Mouse (Mus musculus): Measurements from ENCODE around the gene Ttc7b.

Ttc7b gene

DNA sequence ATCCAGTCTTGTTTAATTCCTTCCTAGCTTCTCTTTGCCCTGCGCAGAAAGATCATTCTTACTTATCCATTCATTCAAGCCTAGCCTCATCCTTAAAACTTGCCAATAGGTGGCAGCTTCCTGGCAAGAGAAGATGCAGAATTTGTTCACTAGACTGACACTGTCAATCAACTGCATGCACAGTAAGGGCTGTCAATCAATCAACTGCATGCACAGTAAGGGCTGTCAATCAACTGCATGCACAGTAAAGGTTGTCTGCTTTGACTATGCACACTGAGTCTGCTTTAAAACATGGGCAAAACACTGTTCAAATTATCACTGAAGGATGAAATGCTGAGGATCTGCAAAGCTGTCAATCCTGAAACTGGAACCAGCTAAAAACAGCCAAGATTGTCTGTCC is 37.6 kb downstream of the Ttc7b start:
- DNase-seq = no peak

DNA sequence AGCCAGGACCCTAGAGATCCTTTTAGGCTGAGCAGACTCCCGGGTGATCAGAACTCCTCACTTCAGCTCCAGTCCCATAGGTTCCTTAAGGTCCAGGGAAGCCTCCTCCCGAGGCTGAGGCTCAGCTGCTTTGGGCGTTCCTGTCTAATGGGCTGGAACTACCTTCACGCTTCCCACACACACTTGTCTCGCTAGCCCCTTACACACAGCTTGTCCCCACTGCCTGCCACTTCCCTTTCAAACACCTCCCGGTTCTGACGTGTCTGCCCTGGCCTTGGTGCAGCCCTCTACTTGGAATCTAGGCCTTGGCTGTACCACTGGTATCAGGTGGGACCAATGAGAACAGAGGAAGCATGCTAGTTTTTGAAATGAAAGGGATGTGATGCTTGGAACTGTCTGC is 38.4 kb downstream of the Ttc7b start:
- DNase-seq = no peak

DNA sequence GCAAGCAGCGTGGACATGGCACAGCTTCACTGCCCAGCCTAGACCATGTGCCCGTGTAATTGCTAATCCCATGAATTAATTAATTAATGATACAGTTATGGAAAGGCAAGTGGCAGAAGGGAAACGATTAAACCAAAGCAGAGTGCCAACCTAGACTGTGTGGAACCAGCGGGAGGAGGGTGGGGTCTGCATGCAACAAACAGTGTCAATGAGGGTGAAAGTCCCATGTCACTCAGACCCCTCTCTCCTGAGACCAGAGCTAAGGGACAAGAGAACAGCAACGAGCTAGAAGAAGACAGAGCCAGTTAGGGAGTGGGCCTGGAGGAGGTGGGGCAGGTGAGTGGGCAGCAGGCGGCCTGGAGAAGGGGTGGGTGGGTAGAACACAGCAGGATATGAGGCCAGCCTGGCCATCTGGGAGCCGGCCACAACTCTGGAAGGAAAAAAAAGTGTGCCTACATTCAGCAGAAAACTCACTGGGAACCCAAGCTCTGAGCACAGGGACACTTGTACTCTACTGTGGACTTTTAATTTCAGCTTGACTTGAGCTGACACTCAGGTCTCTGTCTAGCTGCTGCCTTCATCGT is 39.1 kb downstream of the Ttc7b start:
- DNase-seq = no peak

DNA sequence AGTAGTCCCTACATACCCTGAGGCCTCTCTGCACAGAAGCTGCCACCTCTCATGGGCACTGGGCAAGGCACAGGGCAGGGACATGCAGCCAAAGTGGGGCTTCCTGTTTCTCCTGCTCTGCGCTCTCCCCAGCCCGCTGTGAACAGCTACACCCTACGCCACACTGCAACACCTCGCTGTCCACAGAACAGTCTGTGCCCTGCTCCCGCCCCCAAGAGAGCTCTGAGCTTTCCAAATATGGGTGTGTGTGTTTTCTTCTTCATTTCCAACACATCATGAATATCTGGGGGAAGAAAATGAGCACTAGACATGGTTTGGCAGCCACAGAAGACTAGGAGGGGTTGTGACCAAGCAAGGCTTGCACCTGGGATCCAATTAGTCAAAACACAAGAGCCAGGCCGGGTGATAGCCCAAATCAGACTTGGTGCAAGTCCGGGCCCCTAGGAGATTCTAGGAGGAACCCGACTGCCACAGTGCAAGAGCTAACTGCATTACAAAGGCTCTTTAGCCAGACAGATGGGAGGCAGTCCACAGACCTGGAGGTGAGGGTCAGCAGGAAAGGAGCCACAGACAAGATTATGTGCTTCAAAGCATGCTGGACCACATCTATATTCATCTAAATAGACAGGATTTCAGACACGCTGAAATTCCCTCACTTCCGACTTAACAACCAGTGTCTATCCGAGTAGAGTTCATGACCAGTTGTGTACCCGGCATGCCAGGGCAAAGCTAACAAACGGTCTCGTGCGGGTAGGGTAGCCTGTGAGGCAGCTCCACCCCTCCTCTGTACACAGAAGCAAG is 39.8 kb downstream of the Ttc7b start:
- DNase-seq = no peak

DNA sequence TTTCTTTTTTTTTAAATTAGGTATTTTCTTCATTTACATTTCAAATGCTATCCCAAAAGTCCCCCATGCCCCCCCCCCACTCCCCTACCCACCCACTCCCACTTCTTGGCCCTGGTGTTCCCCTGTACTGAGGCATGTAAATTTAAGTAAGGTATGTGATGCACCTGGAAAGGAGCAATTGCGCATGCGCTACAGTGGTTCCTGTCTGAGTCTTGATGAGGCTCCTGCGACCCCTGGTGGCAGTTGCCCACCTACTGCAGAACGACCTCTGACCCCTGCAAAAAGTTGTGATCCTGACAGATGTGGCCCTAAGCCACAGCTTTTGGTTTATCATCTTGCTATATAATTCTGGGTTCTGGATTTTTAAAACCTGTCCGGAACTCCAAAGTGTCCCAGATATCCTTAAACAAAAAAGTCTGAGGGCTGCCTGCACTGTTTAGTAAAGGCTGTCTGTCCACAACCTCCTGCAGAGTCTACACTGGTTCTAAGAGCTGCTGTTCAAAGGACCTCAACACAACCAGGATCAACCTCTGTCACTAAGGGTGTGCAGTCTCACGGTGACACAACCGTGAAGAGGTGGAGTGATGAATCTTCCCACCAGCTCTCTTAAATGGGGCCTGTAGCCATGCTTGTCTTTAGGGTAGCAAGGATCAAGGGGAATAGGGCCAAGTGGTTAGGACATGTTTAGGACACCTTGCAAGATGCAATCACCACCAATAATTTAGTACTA is 40.6 kb downstream of the Ttc7b start:
- peak; percentile 73 for DNase-seq

DNA sequence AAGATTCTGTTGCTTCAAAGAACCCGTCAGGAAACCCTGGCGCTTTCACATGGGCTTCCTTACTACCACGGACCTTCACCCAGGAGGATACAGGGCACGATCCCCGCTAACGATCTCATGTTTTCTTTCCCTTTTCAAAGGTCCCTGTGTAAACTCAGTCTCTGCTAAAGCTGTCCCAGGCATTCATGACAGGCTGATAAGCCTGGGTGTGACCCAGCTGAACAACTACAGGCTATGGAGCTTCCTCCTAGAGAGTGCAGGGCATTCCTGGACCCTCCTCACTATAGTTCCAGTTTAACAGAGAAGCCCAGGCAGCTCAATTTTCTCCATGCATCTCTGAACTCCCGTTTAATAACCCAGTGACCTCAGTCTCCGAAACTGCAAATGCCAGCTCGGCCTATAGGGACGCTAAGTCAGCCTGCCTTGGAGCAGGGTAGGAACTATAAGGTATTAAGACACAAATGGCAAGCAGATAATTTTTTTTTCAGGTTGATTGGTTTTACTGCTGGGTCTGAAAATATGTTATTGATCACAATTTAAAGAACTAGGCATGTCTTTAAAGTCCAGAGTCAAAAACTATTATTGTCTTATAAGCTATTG is 41.3 kb downstream of the Ttc7b start:
- DNase-seq = no peak

DNA sequence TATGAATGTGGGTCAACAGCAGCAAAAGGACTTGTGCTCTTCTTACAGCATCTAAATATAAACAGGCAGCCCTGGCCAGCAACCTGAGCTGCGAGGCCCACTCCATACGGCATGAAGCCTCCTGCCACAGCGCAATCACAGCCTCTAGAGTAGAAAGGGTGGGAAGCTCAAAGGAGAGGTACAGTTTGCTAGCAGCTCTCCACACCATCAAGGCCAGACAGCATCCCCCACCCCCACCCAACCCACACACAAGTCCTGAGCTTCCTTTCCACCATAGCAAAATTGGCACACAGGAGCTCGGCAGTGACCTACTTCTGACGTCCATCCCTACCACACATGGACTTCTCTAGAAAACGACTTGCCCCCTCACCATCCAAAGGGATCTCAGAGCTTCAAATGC is 42.0 kb downstream of the Ttc7b start:
- DNase-seq = no peak

DNA sequence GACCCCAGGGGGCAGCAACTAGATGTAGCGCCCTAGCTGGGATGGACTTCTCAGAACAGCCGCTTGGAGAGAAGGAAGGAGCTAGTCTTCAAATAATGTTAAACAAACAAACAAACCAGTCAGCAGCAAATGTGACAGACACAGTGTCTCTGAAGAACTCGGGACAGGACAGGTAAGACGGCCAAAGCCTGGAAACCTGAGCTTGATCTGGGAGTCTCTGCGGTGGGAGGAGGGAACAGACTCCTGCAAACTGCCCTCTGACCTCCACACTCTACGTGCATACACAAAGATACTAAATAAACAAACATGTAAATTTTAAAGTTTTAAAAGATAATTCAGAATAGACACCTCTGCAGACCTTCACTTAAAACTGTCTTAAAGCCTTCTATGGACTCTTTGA is 42.5 kb downstream of the Ttc7b start:
- DNase-seq = no peak

DNA sequence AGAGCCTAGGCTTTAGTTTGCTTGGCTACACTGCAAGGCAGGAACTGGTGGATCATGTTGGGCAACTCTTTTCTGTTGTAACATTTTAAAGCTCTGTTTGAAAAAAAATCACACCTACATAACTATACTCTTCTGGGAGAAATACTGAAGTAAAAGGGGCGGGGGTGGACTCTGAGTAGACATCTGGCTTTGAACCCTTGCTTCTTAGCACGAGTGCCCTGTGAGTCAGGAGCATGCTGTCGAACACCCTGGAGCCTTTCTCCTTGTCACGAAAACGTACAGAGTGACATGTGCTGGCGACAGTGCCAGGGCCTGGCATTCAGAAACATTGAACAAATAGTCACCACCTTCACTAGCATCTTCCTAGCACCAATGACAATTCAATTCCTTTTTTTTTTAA is 43.2 kb downstream of the Ttc7b start:
- DNase-seq = no peak

DNA sequence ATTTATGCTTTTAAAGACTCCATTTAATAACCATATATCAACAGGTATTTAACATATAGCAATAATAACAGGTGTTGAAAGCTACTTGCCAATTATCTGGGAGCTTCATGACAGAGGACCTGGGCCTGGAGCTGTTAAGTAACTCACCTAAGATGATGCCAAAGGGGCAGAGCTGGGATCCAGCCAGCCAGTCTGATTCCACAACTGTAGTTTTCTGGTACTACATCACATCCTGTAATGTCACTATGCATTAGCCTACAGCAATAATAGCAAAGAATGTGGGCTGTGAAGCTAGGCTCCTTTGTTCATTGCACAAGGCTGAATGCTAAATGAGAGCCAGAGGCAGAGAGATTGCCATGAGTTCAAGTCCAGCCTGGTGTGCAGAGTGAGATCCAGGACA is 44.3 kb downstream of the Ttc7b start:
- no peak for DNase-seq

DNA sequence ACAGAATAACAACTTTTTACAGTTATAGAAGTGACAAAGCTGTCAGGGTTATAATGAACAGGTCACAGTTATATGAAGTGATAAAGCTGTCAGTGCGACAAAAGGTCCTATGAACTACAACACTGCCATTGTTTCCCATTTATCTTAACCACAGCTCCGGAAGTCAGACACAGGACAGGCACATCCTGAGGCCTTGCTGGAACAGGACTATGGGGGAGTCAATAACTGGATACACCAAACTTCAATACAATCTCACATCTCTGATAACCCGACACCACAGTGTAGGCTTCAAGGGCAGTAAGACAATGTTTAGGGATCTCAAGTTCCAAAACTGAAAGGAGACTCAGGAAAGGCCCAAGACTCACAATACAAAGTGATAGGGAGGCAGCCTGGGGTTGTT is 45.1 kb downstream of the Ttc7b start:
- no peak for DNase-seq

DNA sequence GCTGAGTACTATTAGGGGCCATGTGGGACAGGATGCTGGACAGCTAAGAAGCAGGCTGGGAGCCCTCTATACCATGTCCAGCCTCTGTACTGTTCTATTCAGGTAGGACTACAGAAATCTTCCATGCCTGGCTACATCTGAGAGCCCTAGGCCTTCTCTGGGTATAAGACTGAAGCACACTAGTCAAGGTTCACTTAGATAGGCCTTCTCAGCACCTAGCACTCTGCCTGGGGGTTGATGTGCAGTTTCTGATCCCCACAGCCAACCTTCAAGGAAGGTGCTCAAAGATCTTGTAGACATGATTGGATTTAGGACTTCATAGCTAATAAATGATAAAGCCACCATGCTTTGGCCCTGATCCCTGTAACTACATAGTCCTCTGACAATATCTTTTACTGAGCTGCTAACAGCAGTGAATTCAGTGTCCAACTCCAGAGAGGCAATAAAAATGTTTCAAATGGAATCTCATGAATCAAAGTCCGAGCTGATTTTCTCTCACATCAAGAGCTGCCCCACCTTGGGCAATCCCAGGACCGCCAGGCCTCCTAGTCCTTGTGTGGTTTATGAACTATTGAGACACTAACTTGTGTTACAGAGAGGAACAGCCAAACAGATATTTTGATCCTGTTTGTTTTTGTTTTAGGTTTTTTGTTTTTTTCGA is 45.8 kb downstream of the Ttc7b start:
- no peak for DNase-seq

DNA sequence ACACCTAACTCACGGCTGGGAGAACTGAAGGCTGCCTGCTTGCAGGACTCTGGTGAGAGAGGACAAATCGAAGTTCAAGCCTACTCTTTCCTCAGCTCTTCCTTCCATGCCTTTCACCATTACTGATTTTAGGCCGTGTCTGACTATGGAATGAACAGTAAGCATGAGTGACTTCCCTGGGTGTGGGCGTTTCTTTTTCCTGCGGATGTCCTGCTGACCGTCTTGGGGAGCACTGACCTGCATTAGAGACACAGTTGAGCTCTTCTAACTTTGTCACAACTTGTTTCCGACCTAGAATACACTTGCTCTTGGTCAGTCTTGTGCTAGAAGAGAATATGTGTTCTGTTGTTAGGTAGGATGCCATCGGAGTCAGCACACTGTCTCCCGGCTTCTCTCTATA is 50.3 kb downstream of the Ttc7b start:
- no peak for DNase-seq

DNA sequence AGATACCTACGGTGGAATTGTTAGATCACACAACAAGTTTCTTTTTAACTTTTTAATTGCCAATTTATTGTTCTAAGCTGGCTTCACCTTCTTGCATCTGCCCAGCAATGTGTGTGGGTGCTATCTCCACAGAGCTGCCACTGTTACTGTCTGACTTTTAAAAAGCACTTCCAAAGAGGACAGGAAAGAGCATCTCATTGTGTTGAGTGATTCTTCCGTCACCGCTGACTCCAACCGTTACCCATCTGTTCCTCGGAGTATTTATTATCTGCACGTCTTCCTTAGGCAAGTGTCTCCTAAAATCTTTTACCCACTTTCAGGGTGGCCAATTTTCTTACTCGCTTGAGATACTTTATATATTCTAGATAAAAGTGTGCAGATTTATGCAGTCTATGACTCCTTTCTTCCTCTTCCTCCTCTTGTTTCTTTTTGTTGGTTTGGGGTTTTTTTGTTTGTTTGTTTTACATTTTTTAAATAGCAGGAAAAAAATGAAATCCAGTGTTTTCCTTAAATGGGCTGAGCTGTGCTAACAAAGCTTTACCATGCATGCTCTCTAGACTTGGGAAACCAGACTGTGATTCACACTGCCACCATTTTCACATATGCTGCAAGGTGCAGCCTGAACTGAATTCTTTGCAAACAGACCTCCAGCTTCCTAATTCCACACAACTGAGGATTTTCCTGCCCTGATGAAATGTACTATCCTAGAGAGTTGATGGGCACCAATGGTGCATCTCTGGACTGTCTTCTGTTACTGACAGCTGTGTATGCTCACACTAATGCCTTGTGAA is 50.9 kb downstream of the Ttc7b start:
- no peak for DNase-seq

DNA sequence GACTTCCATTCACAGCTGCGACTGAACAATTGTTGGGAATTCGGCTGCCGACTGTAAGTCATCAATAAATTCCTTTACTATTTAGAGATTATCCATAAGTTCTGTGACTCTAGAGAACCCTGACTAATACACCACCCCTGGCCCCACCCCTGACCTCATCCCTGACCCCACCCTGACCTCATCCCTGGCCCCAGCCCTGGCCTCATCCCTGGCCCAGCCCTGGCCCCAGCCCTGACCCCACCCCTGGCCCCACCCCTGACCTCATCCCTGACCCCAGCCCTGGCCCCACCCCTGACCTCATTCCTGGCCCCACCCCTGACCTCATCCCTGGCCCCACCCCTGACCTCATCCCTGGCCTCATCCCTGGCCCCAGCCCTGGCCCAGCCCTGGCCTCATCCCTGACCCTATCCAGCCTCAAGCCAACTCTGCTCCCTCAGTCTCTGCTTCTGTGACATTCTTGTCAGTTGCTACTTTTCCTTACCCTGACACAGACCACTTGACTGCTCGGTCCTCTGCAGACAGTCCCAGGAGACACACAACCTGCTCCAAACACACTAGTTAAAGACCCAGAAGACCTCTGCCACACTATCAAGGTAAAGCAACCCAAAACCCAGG is 55.4 kb downstream of the Ttc7b start:
- no peak for DNase-seq

DNA sequence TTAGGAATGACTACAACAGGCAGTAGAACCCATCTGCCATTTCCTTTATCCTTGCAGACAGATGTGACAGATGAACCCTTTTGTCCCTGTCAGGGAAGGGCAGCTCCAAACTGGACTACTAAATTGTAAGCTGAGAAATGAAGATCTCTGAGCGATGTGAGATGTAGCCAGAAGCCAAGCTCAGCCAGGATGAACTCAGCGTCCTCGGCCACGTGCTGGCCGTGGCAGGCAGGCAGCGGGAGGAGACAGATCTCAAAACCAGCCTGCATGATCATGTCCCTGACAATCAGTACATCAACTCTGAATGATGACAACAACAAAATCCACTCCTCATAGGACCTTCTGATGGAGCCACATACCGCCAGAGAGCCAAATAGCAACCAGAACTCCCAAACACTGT is 62.9 kb downstream of the Ttc7b start:
- no peak for DNase-seq

DNA sequence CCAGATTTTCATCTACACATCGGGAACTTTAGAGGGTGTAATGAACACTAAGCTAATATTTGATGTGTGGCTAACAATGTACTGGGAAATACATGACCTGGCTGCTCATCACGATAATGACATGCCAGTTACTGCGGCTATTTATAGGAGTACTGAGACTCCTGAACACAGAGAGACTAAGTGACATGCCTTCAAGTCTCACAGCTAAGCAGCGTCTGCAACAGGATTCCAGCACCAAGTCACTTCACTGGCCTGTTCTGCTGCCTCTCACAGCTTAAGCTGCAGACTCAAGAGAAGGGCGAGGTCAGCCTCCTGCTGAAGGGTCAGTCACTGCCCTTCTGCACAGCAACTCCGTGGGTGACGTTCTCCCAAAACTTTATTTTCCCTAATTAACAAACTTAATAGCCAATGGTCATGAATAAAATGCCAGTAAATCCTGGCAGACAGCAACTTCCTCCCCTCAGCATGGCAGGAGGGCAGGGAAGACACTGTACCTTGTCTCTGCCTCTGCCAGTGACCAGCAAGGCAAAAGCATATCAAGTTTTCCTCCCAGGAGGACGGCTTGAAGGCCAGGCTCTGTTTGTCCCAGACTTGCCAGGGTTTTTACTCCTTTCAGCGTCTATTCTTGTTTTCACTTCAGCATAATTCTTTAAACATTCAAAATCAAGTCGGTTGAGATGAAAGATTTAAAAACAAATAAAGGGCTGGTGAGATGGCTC is 64.2 kb downstream of the Ttc7b start:
- DNase-seq = no peak

DNA sequence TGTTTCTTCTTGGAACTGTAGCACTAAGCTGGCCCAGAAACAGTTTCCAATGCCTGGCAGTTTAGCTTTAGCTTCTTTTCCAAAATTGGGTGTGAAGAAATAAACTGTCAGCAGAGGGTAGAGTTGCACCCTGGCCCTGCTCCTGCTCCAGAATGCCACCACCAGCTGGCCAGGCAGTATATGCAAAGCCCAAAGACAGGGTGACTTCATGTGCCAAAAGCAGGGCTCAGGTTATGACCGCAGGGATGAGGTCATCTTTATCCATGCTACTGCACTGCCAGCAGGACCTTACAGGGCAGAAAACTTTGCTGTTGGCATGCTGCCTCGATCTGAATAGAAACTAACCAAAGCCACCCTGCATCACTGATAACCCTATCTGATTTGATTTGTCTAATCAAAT is 65.2 kb downstream of the Ttc7b start:
- no peak for DNase-seq

DNA sequence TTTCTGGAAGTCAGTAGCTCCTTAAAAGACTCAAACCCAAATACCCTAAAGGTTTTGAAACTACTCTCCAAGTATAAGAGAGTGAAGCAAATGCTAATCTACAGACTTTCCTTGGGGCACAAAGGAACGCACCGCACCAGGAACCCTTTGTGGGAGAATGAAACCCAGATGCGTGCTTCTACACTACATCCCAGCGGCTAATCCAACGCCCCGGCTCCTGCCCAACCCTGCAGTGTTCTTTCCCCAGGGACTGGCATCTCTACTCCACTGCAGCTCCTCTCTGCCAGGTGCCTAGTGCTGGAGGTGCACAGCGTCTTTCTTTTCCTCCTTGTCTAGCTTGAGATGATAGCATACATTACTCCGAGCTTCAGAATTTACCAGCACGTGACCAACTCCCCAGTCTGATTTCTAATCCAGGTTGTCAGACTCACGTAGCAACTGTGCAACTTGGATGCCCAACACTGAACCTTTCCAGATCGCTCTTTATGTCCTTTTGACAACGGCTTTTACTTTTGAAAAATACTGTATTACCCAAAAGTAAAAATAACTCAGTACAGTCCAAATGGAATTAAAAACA is 72.8 kb downstream of the Ttc7b start:
- no peak for DNase-seq

DNA sequence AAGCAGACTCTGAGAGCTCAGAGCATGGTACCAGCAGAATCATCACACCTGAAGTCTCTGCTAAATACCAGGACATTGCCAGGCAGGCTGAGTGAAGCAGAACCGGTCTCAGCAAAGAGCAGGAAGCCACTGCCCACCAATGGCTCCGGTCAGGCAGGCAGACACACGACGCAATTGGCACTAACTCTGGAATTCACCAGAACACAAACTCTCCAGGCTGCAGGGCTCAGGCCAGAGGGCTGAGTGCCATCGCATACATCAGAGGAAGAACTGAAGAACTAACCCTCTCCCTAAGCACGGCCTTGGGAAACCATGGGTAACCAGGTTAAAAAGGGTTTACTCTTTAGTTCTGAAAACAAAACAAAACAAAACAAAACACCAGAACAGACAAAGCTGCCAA is 73.5 kb downstream of the Ttc7b start:
- peak; percentile 14 for DNase-seq

DNA sequence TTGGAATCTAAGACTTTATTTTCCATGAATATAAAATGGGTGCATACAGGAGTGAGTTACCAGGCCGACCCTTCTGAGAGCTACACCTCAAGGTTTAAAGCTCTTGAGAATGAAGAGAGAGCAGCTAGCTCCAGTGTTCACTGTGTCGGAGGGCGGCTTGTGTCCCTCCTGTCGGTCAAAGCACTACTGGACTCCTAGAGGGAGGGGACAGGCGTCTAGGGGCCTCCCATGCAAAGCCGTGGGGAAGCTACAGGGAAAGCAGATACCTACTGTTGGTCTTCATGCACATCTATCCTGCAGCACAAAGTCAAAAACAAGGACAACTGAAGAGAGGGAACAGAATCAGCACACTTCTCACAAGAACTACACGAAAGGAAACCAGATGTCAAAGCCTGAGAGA is 74.9 kb downstream of the Ttc7b start:
- no peak for DNase-seq
